Mouse (Mus musculus): ENCODE results near the gene Tmem129.

DNA sequence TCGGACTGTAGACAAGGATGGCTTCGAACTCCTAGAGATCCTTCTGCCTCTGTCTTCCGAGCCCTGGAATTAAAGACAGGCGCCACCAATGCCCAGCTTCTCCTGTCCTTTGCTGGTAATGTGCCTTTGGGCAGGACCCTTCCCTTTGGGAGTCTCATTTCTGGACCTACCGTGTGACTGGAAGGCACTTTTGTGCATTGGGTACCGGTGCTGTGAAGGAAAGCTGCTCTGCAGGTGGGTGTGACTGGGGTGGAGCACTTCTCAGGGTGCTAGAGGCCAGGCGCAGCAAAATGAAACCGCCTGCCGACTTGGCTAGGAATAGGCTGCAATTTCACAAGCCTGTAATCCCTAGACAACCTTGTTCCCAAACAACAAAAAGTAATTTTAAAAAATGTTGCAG lies 28.2 kb downstream of the Tmem129 start:
- TF ChIP-seq CTCF (IDR thresholded peaks at IDR 0.05; ENCODE audit: insufficient read depth, low read depth, low read length) (no peak), POLR2A (IDR thresholded peaks at IDR 0.05; ENCODE audit: insufficient read depth, low read depth, low read length) (no peak)

All from olfactory bulb, adult 2 months (tissue).